Mouse (Mus musculus) liver, adult 2 months (tissue): Measurements from ENCODE around the gene Nfkb1. TPM values are rescaled to one million over a fixed set of nuclear protein-coding genes. Genes with fewer than 3 reads are reported as not detected.

Source experiments
- DNase-seq: peaks from one replicate; pipeline ENCODE4 v3.0.0-alpha.2; 2011; ENCODE audit warnings: low read depth, low spot score; ENCODE audit errors: extremely low read depth
- H3K27ac ChIP-seq: fragments of 200-500 bp; replicated peaks from 2 replicates; pipeline ENCODE4 v1.5.1; 2012; ENCODE audit warnings: low read depth, mild to moderate bottlenecking, control low read depth, inconsistent platforms, low read length; ENCODE audit not compliant: insufficient read depth
- H3K27me3 ChIP-seq: fragments of 200-500 bp; 2 replicates; pipeline ENCODE4 v1.6.1; 2012; ENCODE audit warnings: mild to moderate bottlenecking, moderate library complexity, low read length, inconsistent platforms; ENCODE audit not compliant: control insufficient read depth, insufficient read depth
- H3K36me3 ChIP-seq: fragments of 200-500 bp; 2 replicates; pipeline ENCODE4 v1.6.1; 2012; ENCODE audit warnings: low read length, inconsistent platforms; ENCODE audit not compliant: control insufficient read depth, insufficient read depth
- H3K4me1 ChIP-seq: fragments of 200-500 bp; 2 replicates; pipeline ENCODE4 v1.6.1; 2011; ENCODE audit warnings: low read length; ENCODE audit not compliant: control insufficient read depth, insufficient read depth
- H3K4me3 ChIP-seq: fragments of 200-500 bp; 2 replicates; pipeline ENCODE4 v1.5.1; 2011; ENCODE audit warnings: low read depth, mild to moderate bottlenecking, control low read depth, low read length, moderate library complexity; ENCODE audit not compliant: insufficient read depth
- H3K79me2 ChIP-seq: fragments of 200-500 bp; 2 replicates; pipeline ENCODE4 v1.6.1; 2012; ENCODE audit warnings: inconsistent platforms, mild to moderate bottlenecking, low read length, moderate library complexity; ENCODE audit not compliant: control insufficient read depth, insufficient read depth
- H3K9ac ChIP-seq: fragments of 200-500 bp; 2 replicates; pipeline ENCODE4 v1.6.1; 2012; ENCODE audit warnings: low read depth, mild to moderate bottlenecking, control low read depth, inconsistent platforms, low read length
- CTCF ChIP-seq: fragments of 200-500 bp; IDR thresholded peaks from 2 replicates; pipeline ENCODE4 v1.5.1; 2011; ENCODE audit warnings: low read depth, low read length, control low read depth
- POLR2A ChIP-seq: fragments of 200-500 bp; IDR thresholded peaks from 2 replicates; pipeline ENCODE4 v1.6.1; 2011; ENCODE audit warnings: low read length, control low read depth; ENCODE audit not compliant: insufficient read depth; ENCODE audit errors: extremely low read depth
- WGBS: fragments of 180-500 bp; shearing (Covaris S2); methylation state at CpG from one replicate; pipeline ENCODE4 v1.1.7; 2018; 5-methylcytosine and 5-hydroxymethylcytosine counted together
- polyA plus RNA-seq: library from polyadenylated mRNA; depleted of rRNA; stranded (reverse); fragments of >200 nt; gene quantifications from 2 replicates; pipeline ENCODE4 v1.2.3, GENCODE M21; 2012
- total RNA-seq: library from RNA; depleted of rRNA; stranded (reverse); fragments of >200 nt; gene quantifications from 2 replicates; pipeline ENCODE4 v1.2.3, GENCODE M21; 2014

Nfkb1 gene
- total and polyA plus RNA-seq, 2 experiments, result 19.5 to 24.5 TPM

DNA sequence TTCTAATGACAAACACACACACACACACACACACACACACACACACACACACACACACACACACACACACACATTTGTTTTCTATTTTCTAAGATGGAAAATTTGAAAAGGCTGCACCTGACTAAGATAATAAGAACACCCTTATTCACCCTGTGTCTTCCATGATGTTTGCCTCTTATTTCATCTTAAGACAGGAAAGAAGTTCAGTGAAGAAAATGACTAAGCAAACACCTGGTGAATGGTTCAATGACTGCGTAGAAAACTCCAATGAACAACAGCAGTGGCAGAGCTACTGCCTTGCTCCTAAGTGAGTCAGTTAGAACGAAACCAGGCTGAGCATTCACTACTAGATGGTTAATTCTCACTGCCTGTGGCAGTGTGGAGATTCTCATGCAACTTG is 30.8 kb upstream of the Nfkb1 start:
- Histone ChIP-seq H3K79me2 (no peaks in the 10 kb centered on the region), H3K36me3 (no peaks in the 10 kb centered on the region), H3K9ac (no peak overlapping the region), H3K4me1 (no peaks in the 10 kb centered on the region), H3K27me3 (no peaks in the 10 kb centered on the region), H3K27ac (no peak overlapping the region), H3K4me3 (no peak overlapping the region)
- 91% methylated on average over 2 of the region's 2 CpGs for WGBS
- TF ChIP-seq CTCF, result no peak
- no peak for DNase-seq

DNA sequence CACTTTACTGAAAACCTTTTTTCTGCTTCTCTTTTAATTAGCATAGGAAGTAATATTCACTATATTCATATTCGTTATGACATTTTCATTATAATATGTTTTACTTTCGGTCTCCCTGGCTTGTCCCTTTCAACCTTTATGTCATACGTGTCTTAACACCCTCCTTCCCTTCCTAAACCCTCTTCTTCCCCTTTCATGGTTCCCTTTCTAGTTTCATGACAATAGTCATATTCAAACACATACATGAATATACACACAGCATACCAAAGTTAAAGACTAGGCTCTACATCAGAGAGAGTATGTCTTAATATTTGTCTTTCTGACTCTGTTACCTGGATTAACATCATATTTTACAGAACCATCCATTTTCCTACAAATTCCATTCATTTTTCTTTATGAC is 28.6 kb upstream of the Nfkb1 start:
- H3K27ac ChIP-seq, result no peak overlapping the region
- no peak overlapping the region for H3K4me3 ChIP-seq
- H3K27me3 ChIP-seq, result no peaks in the 10 kb centered on the region
- H3K4me1 ChIP-seq, result no peaks in the 10 kb centered on the region
- WGBS, result 89% methylated on average over 3 of the region's 3 CpGs
- H3K9ac ChIP-seq, result no peak overlapping the region
- TF ChIP-seq POLR2A (no peak), CTCF (no peak)
- DNase-seq, result no peak
- no peaks in the 10 kb centered on the region for H3K36me3 ChIP-seq
- H3K79me2 ChIP-seq, result no peaks in the 10 kb centered on the region

DNA sequence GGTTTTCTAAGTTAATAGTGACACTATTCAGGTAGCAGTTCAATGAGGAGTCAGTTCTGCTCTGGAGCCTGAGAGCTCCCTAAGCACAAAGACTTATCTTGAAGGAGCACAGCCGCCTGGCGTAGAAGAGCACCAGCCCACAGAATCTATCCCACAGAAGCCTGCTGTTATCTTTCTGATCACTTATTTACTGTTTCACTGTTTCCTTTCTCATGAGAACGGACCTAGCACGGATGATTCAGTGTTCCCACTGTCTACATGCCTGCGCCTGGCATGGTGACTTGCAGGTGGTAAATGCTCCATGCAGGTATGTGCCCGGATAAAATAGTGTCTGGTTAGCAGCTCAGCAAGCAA is 27.8 kb upstream of the Nfkb1 start:
- Histone ChIP-seq H3K4me3 (no peak overlapping the region), H3K9ac (no peak overlapping the region), H3K27ac (no peak overlapping the region), H3K27me3 (no peaks in the 10 kb centered on the region), H3K79me2 (no peaks in the 10 kb centered on the region), H3K36me3 (no peaks in the 10 kb centered on the region), H3K4me1 (no peaks in the 10 kb centered on the region)
- no peak for DNase-seq
- 67% methylated on average over 6 of the region's 6 CpGs for WGBS
- TF ChIP-seq POLR2A, result no peak
- no peak for TF ChIP-seq CTCF

DNA sequence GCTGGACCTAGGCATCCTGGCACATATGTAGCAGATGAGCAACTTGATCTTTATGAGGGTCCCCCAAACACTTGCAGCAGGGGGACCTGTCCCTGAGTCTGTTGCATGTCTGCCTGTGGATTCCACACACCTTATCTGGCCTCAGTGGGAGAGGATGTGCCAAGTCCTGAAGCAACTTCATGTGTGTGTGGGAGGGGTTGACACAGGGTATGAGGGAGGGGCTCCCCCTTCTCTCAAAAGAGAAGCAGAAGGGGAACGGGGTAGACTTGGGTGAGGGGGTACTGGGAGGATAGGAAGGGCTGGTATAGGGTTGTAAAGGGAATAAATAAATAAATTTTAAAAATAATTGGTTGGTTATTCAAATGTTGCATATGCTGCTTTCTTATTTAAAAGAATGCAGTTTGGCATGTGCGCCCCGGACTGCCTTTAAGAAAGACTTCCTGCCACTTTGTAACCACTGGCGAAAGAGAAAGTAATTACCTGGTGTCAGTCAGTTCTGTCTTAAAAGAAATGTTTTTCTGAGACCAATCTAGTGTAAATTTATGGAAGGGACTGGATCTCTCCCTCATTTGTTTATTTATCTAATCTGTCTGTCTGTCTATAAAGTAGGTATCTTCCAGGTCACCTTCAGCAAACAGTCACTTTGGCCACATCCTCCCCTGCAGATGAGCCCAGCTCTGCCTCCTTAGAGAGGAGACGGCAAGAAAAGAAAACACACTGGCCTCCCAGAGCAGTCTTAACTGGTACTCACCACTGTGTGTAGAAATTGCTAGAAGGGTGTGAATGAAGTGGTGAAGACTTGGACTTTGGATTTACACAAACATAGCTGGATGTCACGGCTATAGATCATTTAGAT is 27.2 kb upstream of the Nfkb1 start:
- TF ChIP-seq CTCF, result no peak
- no peak for TF ChIP-seq POLR2A
- Histone ChIP-seq H3K27ac (no peak overlapping the region), H3K9ac (no peak overlapping the region), H3K4me3 (no peak overlapping the region), H3K4me1 (no peaks in the 10 kb centered on the region), H3K79me2 (no peaks in the 10 kb centered on the region), H3K36me3 (no peaks in the 10 kb centered on the region), H3K27me3 (no peaks in the 10 kb centered on the region)
- 59% methylated on average over 6 of the region's 6 CpGs for WGBS
- no peak for DNase-seq

DNA sequence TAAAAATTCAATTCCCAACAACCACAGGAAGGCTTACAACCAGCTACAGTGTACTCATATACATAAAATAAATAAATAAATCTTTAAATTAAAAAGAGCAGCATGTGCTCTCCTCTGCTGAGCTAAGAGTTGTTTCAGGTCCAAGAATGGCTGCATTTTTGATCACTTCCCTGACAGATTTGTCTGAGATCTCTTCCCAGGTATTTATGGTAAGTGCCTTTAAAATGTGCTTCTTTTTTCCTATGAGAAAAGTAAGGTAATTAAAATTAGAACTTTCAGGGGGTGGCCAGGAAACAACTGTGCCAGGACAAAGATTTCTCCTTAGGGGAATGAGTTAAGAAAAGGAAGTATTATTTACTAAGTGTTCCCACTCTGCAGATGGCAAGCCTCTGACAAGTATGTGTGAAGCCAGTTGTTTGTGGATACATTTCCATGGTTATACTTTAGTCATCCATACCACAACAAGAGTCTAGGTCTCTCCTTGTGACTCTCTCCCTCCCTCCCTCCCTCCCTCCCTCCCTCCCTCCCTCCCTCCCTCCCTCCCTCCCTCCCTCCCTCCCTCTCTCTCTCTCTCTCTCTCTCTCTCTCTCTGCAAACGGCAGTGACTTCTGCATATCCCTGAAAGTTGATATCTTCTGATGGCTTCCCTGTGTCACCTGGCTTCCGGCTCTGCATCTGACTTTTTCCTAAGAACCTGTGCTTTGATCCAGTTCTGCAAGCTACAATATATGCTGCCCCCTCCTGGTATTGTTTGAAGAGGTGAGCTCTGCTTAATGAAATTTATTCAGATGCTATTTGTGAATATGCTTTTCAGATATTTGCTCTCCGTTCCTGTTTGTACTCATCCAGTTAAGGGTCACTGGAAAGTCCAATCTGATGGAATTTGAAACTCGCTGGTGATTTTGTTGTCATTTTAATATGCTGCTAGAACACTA is 21.9 kb upstream of the Nfkb1 start:
- DNase-seq, result peak; percentile 46
- Histone ChIP-seq H3K9ac (no peak overlapping the region), H3K4me1 (no peaks in the 10 kb centered on the region), H3K4me3 (no peak overlapping the region), H3K79me2 (no peaks in the 10 kb centered on the region), H3K27ac (no peak overlapping the region), H3K36me3 (no peaks in the 10 kb centered on the region), H3K27me3 (no peaks in the 10 kb centered on the region)
- WGBS, result 23% methylated on average over 3 of the region's 4 CpGs
- TF ChIP-seq POLR2A (no peak), CTCF (no peak)
